9 mouse cellular contexts compared by ENCODE assay signal in genomic region chr1:92956571-92957335, GRCm38 (mm10). TPM values are rescaled to one million over a fixed set of nuclear protein-coding genes. Genes with fewer than 3 reads are reported as not detected.
DNase-seq lines count a peak whose midpoint lies in the region; ATAC-seq and TF ChIP-seq lines count a peak whose summit lies in the region.
"Not testable (repeated sequence)": the region's sequence is repeated elsewhere in the genome, so short reads cannot be mapped to it uniquely, and the experiment has no call there.
"Had no signal": no experiment of that assay in that cellular context is flagged by ENCODE, and none has a peak within 500 bp of the region (broad histone marks: within the 10 kb centered on the region; RNA-seq: fewer than 3 reads in every experiment).

No protein-coding gene starts in this region.

- ATAC-seq in hindbrain, embryonic 13.5 days (ENCODE audit: low FRiP score) = 0 out of 2 replicates have a peak, but pooled peaks have one; percentile 39
- peak; percentile 58 for ATAC-seq in liver, postnatal 0 days
- not testable (repeated sequence) for ATAC-seq in neural tube, embryonic 15.5 days (ENCODE audit: low FRiP score)

- peak overlapping the region; percentile 24 to 48; a peak in 3 of 4 replicates for H3K4me3 ChIP-seq in ES-E14 (ENCODE audit: insufficient read depth in 1 of 2, low read depth in 1 of 2, low read length in 2 of 2, poor library complexity in 1 of 2, severe bottlenecking in 1 of 2)
- not testable (repeated sequence) for H3K4me3 ChIP-seq in hindbrain, embryonic 13.5 days; liver, postnatal 0 days (ENCODE audit: low read depth, low read length); neural tube, embryonic 15.5 days (replicated peaks)

- TF ChIP-seq EP300 in liver, postnatal 0 days (IDR thresholded peaks at IDR 0.05; ENCODE audit: low read depth) = not testable (repeated sequence)

- H3K27ac ChIP-seq in ES-E14 (ENCODE audit: insufficient read depth, low read depth, low read length, poor library complexity, severe bottlenecking); hindbrain, embryonic 13.5 days; liver, postnatal 0 days (ENCODE audit: low read depth); neural tube, embryonic 15.5 days (replicated peaks): not testable (repeated sequence)

- H3K4me2 ChIP-seq in hindbrain, embryonic 13.5 days = peak overlapping the region; percentile 39
- peak overlapping the region; percentile 36 for H3K4me2 ChIP-seq in liver, postnatal 0 days (ENCODE audit: low read depth, low read length)
- peak overlapping the region; percentile 40 for H3K4me2 ChIP-seq in neural tube, embryonic 15.5 days

- H3K9ac ChIP-seq in ES-E14 (ENCODE audit: insufficient read depth, low read depth, low read length, poor library complexity, severe bottlenecking) = peak overlapping the region; percentile 57; the same call in 1 of the 2 replicates
- not testable (repeated sequence) for H3K9ac ChIP-seq in hindbrain, embryonic 13.5 days; liver, postnatal 0 days (replicated peaks); neural tube, embryonic 15.5 days (replicated peaks)

- not testable (repeated sequence) for H3K27me3 ChIP-seq in hindbrain, embryonic 13.5 days; liver, postnatal 0 days (ENCODE audit: insufficient read depth, low read length); neural tube, embryonic 15.5 days (replicated peaks)

- 13% methylated on average over 11 of the region's 11 CpGs for WGBS in hindbrain, embryonic 13.5 days
- 2% methylated on average over 11 of the region's 11 CpGs for WGBS in liver, postnatal 0 days (ENCODE audit: insufficient replicate concordance)
- 11% methylated on average over 11 of the region's 11 CpGs for WGBS in neural tube, embryonic 15.5 days

- H3K4me1 ChIP-seq in ES-E14 (ENCODE audit: control insufficient read depth in 2 of 2, insufficient read depth in 2 of 2, low read length in 2 of 2, poor library complexity in 1 of 2); hindbrain, embryonic 13.5 days (replicated peaks); liver, postnatal 0 days (ENCODE audit: insufficient read depth); neural tube, embryonic 15.5 days: not testable (repeated sequence)

- not testable (repeated sequence) for DNase-seq in ES-E14 (ENCODE audit: low read depth, low spot score); liver, postnatal 0 days
- peak; percentile 81 to 83 for DNase-seq in cerebellum, postnatal 10 days
- DNase-seq in gastrocnemius, adult 18-20 months (ENCODE audit: low spot score) = peak; percentile 51
- peak; percentile 71 for DNase-seq in layer of hippocampus, adult 9-10 months (ENCODE audit: low spot score)
- DNase-seq in testis, postnatal 14 days (ENCODE audit: low spot score) = peak; percentile 44

- H3K9me3 ChIP-seq in ES-E14 (ENCODE audit: control insufficient read depth, insufficient read depth, low read depth, low read length); hindbrain, embryonic 13.5 days; liver, postnatal 0 days (ENCODE audit: low read length); neural tube, embryonic 15.5 days (replicated peaks): not testable (repeated sequence)

- not testable (repeated sequence) for H3K36me3 ChIP-seq in ES-E14 (ENCODE audit: control insufficient read depth, insufficient read depth, low read length, poor library complexity, severe bottlenecking); hindbrain, embryonic 13.5 days; liver, postnatal 0 days (replicated peaks; ENCODE audit: insufficient read depth, low read length); neural tube, embryonic 15.5 days

- peak; percentile 73 for TF ChIP-seq CTCF in liver, postnatal 0 days (IDR thresholded peaks at IDR 0.05; ENCODE audit: low read depth)

- in situ Hi-C loops in ES-E14 (cut with MboI; ENCODE audit: low sequenced_read_pairs in 2 of 2, unreplicated experiment in 2 of 2) = not testable (repeated sequence)

RNA-seq across cellular contexts. Expression of gene Gpr35, which starts 6.1 kb away (rescaled TPM):
- total RNA-seq in ES-E14 (2012; rRNA removed) = 0.22 and 0.42 TPM in 2 replicates
- total RNA-seq in gastrocnemius, adult 18-20 months (2021) = under 1 TPM; 0.07 to 0.11 TPM
- 0.39 and 0.65 TPM in 2 replicates for polyA plus RNA-seq in hindbrain, embryonic 13.5 days (2015; fragmentation: Nextera tagmentation; extraction: Ambion mirVana)
- polyA plus RNA-seq in liver, postnatal 0 days (2015; fragmentation: Nextera tagmentation; extraction: Ambion mirVana) = 1.1 and 1.4 TPM in 2 replicates
- polyA plus RNA-seq in neural tube, embryonic 15.5 days (2015; fragmentation: Nextera tagmentation; extraction: Ambion mirVana) = 0.64 and 1.0 TPM in 2 replicates

RNA-seq across cellular contexts. Expression of gene Capn10, which starts 22.6 kb away (rescaled TPM):
- 32.6 and 47.8 TPM in 2 replicates for total RNA-seq in ES-E14 (2012; rRNA removed)
- total RNA-seq in gastrocnemius, adult 18-20 months (2021) = 1 to 10 TPM; 4.0 to 5.2 TPM
- polyA plus RNA-seq in hindbrain, embryonic 13.5 days (2015; fragmentation: Nextera tagmentation; extraction: Ambion mirVana) = 58.9 TPM in 2 replicates
- polyA plus RNA-seq in liver, postnatal 0 days (2015; fragmentation: Nextera tagmentation; extraction: Ambion mirVana) = 25.6 and 25.8 TPM in 2 replicates
- polyA plus RNA-seq in neural tube, embryonic 15.5 days (2015; fragmentation: Nextera tagmentation; extraction: Ambion mirVana) = 55.4 and 60.8 TPM in 2 replicates

RNA-seq across cellular contexts. Expression of gene Rnpepl1, which starts 46.2 kb away (rescaled TPM):
- total RNA-seq in ES-E14 (2012; rRNA removed) = 15.8 and 20.2 TPM in 2 replicates
- total RNA-seq in gastrocnemius, adult 18-20 months (2021) = 10 to 100 TPM; 60.5 to 67.5 TPM
- 22.4 and 26.5 TPM in 2 replicates for polyA plus RNA-seq in hindbrain, embryonic 13.5 days (2015; fragmentation: Nextera tagmentation; extraction: Ambion mirVana)
- polyA plus RNA-seq in liver, postnatal 0 days (2015; fragmentation: Nextera tagmentation; extraction: Ambion mirVana) = 16.1 and 16.2 TPM in 2 replicates
- 29.8 and 33.4 TPM in 2 replicates for polyA plus RNA-seq in neural tube, embryonic 15.5 days (2015; fragmentation: Nextera tagmentation; extraction: Ambion mirVana)

RNA-seq across cellular contexts. Expression of gene Aqp12, which starts 49.4 kb away (rescaled TPM):
- total RNA-seq in ES-E14 (2012; rRNA removed) = not detected in 2 replicates
- not detected for total RNA-seq in gastrocnemius, adult 18-20 months (2021)
- polyA plus RNA-seq in hindbrain, embryonic 13.5 days (2015; fragmentation: Nextera tagmentation; extraction: Ambion mirVana) = not detected in 2 replicates
- not detected in 2 replicates for polyA plus RNA-seq in liver, postnatal 0 days (2015; fragmentation: Nextera tagmentation; extraction: Ambion mirVana)
- polyA plus RNA-seq in neural tube, embryonic 15.5 days (2015; fragmentation: Nextera tagmentation; extraction: Ambion mirVana) = not detected in 2 replicates
- total RNA-seq: gastrocnemius, postnatal 25 days had no signal

RNA-seq across cellular contexts. Expression of gene Dusp28, which starts 50.0 kb away (rescaled TPM):
- 4.8 and 6.0 TPM in 2 replicates for total RNA-seq in ES-E14 (2012; rRNA removed)
- 10 to 100 TPM; 23.1 to 24.5 TPM for total RNA-seq in gastrocnemius, adult 18-20 months (2021)
- 14.9 and 15.8 TPM in 2 replicates for polyA plus RNA-seq in hindbrain, embryonic 13.5 days (2015; fragmentation: Nextera tagmentation; extraction: Ambion mirVana)
- polyA plus RNA-seq in liver, postnatal 0 days (2015; fragmentation: Nextera tagmentation; extraction: Ambion mirVana) = 17.4 and 20.2 TPM in 2 replicates
- 17.2 and 17.9 TPM in 2 replicates for polyA plus RNA-seq in neural tube, embryonic 15.5 days (2015; fragmentation: Nextera tagmentation; extraction: Ambion mirVana)
